Mouse (Mus musculus) hindbrain, postnatal 0 days (tissue): ENCODE measurements around the gene Klhl3. TPM values are rescaled to one million over a fixed set of nuclear protein-coding genes. Genes with fewer than 3 reads are reported as not detected.

Experiments
- ATAC-seq: fragments of 200-750 bp; cut with Nextera tagmentation; 2 replicates; pipeline ENCODE4 v1.8.0; 2017; ENCODE audit warnings: mild to moderate bottlenecking, moderate TSS enrichment, moderate library complexity
- DNase-seq: peaks from one replicate; pipeline ENCODE4 v3.0.0-alpha.2; 2015; ENCODE audit warnings: low spot score
- H3K27ac ChIP-seq: fragments of 300-500 bp; sonication (generic); 2 replicates; pipeline ENCODE4 v1.5.1; 2014; ENCODE audit warnings: mild to moderate bottlenecking
- H3K27me3 ChIP-seq: fragments of 300-500 bp; sonication (generic); 2 replicates; pipeline ENCODE4 v1.6.1; 2014; ENCODE audit warnings: low read length, mixed read lengths; ENCODE audit not compliant: insufficient read depth
- H3K36me3 ChIP-seq: fragments of 300-500 bp; sonication (generic); 2 replicates; pipeline ENCODE4 v1.6.1; 2014; ENCODE audit warnings: low read length, mixed read lengths; ENCODE audit not compliant: insufficient read depth
- H3K4me1 ChIP-seq: fragments of 300-500 bp; sonication (generic); 2 replicates; pipeline ENCODE4 v1.6.1; 2014; ENCODE audit warnings: antibody characterized with exemption, low read length, mixed read lengths; ENCODE audit not compliant: insufficient read depth
- H3K4me2 ChIP-seq: fragments of 300-500 bp; sonication (generic); 2 replicates; pipeline ENCODE4 v1.6.1; 2014; ENCODE audit warnings: low read depth, mild to moderate bottlenecking, low read length, moderate library complexity, mixed read lengths
- H3K4me3 ChIP-seq: fragments of 300-500 bp; sonication (generic); 2 replicates; pipeline ENCODE4 v1.5.1; 2014; ENCODE audit warnings: low read length
- H3K9ac ChIP-seq: fragments of 300-500 bp; sonication (generic); replicated peaks from 2 replicates; pipeline ENCODE4 v1.6.1; 2014; ENCODE audit warnings: mild to moderate bottlenecking, low read length, moderate library complexity, mixed read lengths
- H3K9me3 ChIP-seq: fragments of 300-500 bp; sonication (generic); 2 replicates; pipeline ENCODE4 v1.6.1; 2016; ENCODE audit warnings: low read length, mixed read lengths
- CTCF ChIP-seq: IDR thresholded peaks from 2 replicates; pipeline ENCODE4 v1.5.1; 2016; ENCODE audit warnings: antibody characterized with exemption, control low read depth, low read depth
- WGBS: fragments of 180-500 bp; shearing (Covaris S2); extraction: QIAGEN DNeasy Blood & Tissue Kit; methylation state at CpG from one replicate; pipeline ENCODE4 v1.1.7; 2014; 5-methylcytosine and 5-hydroxymethylcytosine counted together
- polyA plus RNA-seq: library from polyadenylated mRNA; unstranded; fragments of >200 nt; fragmentation: Nextera tagmentation; extraction: Ambion mirVana; gene quantifications from 2 replicates; pipeline ENCODE4 v1.2.1, GENCODE M21; 2015
- total RNA-seq: library from RNA; depleted of rRNA; stranded (reverse); fragments of >200 nt; gene quantifications from 2 replicates; pipeline ENCODE4 v1.2.3, GENCODE M21; 2014

Klhl3 gene
- total and polyA plus RNA-seq, 2 experiments from 2014 or later: 10.2 to 10.6 TPM

DNA sequence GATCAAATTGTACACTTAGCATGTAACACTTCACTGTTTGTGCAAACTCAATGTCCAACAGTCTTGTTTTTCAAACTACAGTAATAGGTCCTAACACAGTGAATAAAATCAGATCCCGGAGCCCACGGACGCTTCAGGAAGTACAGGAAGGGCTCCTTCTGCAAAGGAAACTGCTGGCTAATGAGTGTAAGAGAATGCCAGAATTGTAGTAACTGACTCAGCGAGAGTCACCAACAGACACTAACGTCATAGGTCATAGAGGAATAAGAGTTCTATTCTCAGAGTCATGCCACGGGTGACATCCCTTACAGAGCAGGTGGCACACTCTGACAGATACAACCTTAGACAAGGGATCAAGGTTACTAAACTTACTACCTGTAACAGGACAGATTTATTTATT is 78.9 kb downstream of the Klhl3 start:
- Histone ChIP-seq H3K4me3 (no peak overlapping the region), H3K9ac (no peak overlapping the region), H3K4me2 (no peak overlapping the region), H3K27me3 (no peaks in the 10 kb centered on the region), H3K27ac (no peak overlapping the region), H3K36me3 (peaks cover 8% of the 10 kb centered on the region; the same call in 1 of the 2 replicates), H3K4me1 (0 out of 2 replicates have a peak, but pooled peaks cover 5% of the 10 kb centered on the region), H3K9me3 (no peaks in the 10 kb centered on the region)
- DNase-seq (no peak), ATAC-seq (no peak)
- 85% methylated on average over 6 of the region's 6 CpGs for WGBS
- no peak for TF ChIP-seq CTCF

DNA sequence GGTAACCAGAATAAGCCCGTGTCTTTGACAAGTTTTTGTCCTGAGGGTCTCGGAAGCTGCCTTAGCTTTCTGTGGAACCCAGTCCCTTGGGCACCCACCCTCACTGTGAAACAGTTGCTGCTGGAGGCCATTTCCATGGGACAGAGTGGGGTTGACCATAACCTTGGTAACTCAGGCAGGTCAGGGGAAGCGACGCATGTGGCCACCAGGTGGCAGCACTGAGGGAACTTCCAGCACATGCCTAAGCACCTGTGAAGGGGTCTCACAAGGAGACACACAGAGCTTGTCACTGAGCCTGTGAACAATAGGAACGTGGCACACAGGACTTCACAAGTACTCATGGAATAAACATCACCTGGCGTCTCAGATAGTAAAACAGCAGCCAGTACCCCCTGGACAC is 81.6 kb downstream of the Klhl3 start:
- 0 out of 2 replicates have a peak, but pooled peaks cover 3% of the 10 kb centered on the region for H3K4me1 ChIP-seq
- WGBS: 50% methylated on average over 6 of the region's 6 CpGs
- H3K27ac ChIP-seq: no peak overlapping the region
- no peaks in the 10 kb centered on the region for H3K27me3 ChIP-seq
- no peak overlapping the region for H3K4me2 ChIP-seq
- peaks cover 8% of the 10 kb centered on the region; the same call in 1 of the 2 replicates for H3K36me3 ChIP-seq
- no peak overlapping the region for H3K4me3 ChIP-seq
- H3K9ac ChIP-seq: no peak overlapping the region
- no peaks in the 10 kb centered on the region for H3K9me3 ChIP-seq
- ATAC-seq (no peak; the same call in 1 of the 2 replicates), DNase-seq (peak; percentile 70)
- TF ChIP-seq CTCF: peak; percentile 88

DNA sequence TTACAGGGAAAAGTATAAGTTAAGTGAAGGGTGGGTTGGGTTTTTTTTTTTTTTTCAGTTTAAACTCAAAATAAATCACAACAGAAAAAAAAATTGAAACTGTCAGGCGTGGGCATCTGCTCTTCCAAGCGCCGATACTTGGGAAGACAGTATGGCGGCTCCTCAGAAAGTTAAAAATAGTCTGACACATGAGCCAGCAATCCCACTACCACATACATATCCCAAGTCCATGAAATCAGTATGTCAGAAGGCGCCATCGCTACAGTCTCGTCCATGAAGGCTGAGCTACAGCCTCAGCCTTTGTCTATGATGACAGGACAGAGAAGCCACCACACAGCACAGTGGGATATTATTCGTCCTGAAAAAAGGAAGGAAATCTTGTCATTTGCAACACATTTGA is 86.3 kb downstream of the Klhl3 start:
- H3K4me1 ChIP-seq: peaks cover 16% of the 10 kb centered on the region; the same call in 1 of the 2 replicates
- no peak overlapping the region for H3K9ac ChIP-seq
- H3K4me3 ChIP-seq: no peak overlapping the region
- 0 out of 2 replicates have a peak, but pooled peaks cover 1% of the 10 kb centered on the region for H3K36me3 ChIP-seq
- ATAC-seq: no peak
- no peak overlapping the region for H3K4me2 ChIP-seq
- H3K27ac ChIP-seq: no peak overlapping the region
- 70% methylated on average over 8 of the region's 8 CpGs for WGBS
- no peaks in the 10 kb centered on the region for H3K9me3 ChIP-seq
- H3K27me3 ChIP-seq: no peaks in the 10 kb centered on the region
- no peak for TF ChIP-seq CTCF
- no peak for DNase-seq

DNA sequence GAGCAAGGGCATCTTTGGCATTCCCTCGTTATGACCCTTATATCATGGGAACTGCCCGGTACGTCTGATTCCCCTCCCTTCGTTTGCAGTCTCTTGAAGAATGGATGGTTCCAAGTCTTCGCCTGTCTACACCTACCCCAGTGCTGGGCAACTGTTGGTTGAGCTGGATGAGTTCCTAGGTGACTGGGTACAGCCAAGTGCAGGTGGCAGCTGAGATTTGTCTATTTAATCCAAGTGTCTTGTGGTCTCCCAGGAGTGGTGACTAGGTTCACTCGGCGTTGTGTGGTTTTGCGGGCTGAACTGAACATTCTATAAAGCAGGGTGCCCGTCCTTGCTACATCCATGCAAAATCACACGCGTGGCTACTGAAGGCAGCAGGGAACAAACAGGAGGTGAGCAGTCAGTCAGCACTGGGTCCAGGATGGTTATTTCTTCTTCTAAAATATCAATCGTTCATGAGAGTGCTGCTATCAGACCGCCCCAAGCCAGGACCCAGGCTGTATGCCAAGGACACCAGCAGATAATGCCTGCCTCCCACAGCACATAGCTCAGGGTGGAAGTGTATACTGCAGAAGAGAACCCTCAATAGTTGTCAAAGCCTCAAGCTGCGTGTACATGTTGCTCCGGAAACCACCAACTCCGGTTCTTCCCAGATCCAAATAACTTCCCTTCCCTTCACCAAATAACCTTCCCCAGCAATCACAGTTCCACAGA is 87.5 kb downstream of the Klhl3 start:
- TF ChIP-seq CTCF: no peak
- H3K27ac ChIP-seq: no peak overlapping the region
- ATAC-seq: no peak

DNA sequence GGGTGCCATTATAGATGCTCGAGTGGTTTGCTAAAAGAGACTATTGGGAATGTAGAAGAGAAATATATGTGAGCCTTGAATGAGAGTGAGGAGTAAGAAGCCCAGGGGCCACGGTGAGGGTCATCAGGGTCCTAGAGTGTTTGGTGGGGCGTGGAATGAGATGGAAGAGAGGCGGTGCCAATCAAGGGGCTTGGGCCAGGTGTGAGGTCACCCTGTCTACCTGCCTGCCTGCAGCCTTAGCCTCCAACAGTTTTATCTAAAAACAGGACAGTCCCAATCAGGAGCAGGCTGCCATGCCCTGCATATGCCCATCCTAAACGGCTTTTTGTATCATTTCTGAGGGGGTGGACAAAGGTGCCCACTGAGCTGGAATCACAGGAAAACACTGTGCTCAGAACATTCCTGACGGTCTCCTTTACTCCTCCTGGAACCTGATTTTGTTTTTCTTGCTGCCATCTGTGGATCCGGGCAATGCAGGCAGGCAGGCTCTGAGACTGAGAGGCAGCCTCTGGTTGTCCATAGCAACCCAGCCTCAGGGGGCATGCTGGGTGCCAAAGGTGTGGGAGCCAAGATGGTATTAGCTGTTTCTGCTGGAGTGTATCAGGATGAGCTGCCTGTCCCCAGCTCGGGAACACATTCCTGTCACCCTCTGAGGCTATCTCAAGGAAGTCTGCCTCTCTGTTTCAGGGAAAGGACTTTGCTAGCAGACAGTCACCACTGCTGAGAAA is 89.5 kb downstream of the Klhl3 start:
- Histone ChIP-seq H3K36me3 (peaks cover under 1% of the 10 kb centered on the region; the same call in 1 of the 2 replicates), H3K9me3 (no peaks in the 10 kb centered on the region), H3K4me3 (no peak overlapping the region), H3K27me3 (no peaks in the 10 kb centered on the region), H3K9ac (no peak overlapping the region), H3K4me1 (peaks cover 16% of the 10 kb centered on the region; the same call in 1 of the 2 replicates), H3K4me2 (no peak overlapping the region), H3K27ac (peak overlapping the region; percentile 77)
- DNase-seq (peak; percentile 87), ATAC-seq (peak; percentile 91)
- WGBS: 46% methylated on average over 8 of the region's 8 CpGs
- no peak; the same call in 1 of the 2 replicates for TF ChIP-seq CTCF

More for the DNA sequence above, 87.5 kb downstream of the Klhl3 start:
- Histone ChIP-seq H3K4me3 (no peak overlapping the region), H3K9ac (no peak overlapping the region), H3K36me3 (no peaks in the 10 kb centered on the region), H3K9me3 (no peaks in the 10 kb centered on the region), H3K4me2 (no peak overlapping the region), H3K27me3 (no peaks in the 10 kb centered on the region), H3K4me1 (peaks cover 16% of the 10 kb centered on the region; the same call in 1 of the 2 replicates)
- WGBS: 82% methylated on average over 16 of the region's 16 CpGs
- no peak for DNase-seq

DNA sequence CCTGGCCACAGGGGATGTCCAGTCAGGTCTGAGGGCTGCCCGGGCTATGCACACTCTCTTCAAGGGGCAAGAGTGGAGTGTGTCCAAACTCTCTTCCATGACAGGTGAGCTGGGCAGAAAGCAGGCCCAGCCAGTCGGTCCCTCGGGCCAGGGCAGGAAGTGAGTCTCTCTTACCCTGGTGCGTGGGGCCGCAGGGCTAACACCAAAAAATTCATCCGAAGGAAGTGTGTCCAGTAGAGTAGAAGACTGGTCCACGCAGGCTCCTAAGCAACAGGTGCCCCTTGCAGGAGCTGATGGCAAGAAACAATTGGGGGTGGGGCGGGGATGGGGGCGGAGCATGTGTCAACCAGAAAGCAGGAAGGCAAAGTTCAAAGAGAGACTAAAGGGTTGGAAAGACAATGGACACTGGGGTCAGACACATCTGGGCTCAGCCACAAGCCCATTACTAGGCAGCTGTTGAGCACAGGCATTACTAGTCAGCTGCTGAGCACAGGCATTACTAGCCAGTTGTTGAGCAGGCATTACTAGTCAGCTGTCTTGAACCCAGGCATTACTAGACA is 90.3 kb downstream of the Klhl3 start:
- Histone ChIP-seq H3K27ac (peak overlapping the region; percentile 77), H3K9ac (no peak overlapping the region), H3K36me3 (peaks cover 8% of the 10 kb centered on the region), H3K27me3 (no peaks in the 10 kb centered on the region), H3K4me1 (peaks cover 16% of the 10 kb centered on the region; the same call in 1 of the 2 replicates), H3K4me2 (no peak overlapping the region), H3K4me3 (no peak overlapping the region), H3K9me3 (no peaks in the 10 kb centered on the region)
- WGBS: 86% methylated on average over 9 of the region's 9 CpGs
- no peak for TF ChIP-seq CTCF
- ATAC-seq: peak; percentile 25; the same call in 1 of the 2 replicates
- no peak for DNase-seq
